Mouse (Mus musculus) E14TG2a.4 (cell line): ENCODE data around the gene Magi1.

ENCODE experiments used
- CTCF ChIP-seq: conservative IDR thresholded peaks from 2 replicates; pipeline ENCODE4 v1.5.1; 2014; ENCODE audit warnings: low read length
- POU5F1 ChIP-seq: IDR thresholded peaks from 2 replicates; pipeline ENCODE4 v1.6.1; 2014; ENCODE audit warnings: low read length, borderline replicate concordance

DNA sequence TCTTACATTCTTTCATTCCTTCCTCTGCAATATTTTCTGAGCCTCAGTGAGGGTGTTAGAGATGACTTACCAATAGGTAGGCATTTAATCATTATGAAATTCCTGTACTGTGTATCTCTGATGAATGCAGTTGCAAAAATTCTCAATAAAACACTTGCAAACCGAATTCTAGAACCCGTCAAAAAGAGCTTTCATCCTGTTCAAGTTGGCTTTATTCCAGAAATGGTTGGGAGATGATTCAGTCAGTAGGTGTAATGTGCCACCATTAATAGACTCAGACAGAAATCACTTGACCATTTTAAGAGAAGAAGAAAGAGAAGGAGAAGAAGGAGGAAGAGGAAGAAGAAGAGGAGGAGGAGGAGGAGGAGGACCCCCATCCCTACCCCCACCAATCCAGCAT lies 497.5 kb downstream of the Magi1 start:
- TF ChIP-seq CTCF, result no peak
- TF ChIP-seq POU5F1, result no peak
